Mouse (Mus musculus) left cerebral cortex, adult 2 months (tissue): Measurements from ENCODE around the gene Uba7. TPM values are rescaled to one million over a fixed set of nuclear protein-coding genes. Genes with fewer than 3 reads are reported as not detected.
"Not testable (repeated sequence)": the region's sequence is repeated elsewhere in the genome, so short reads cannot be mapped to it uniquely, and the experiment has no call there.

Experiments
- DNase-seq, 2 experiments: peaks; one replicate each; pipeline ENCODE4 v3.0.0; 2021 to 2022; ENCODE audit warnings: low spot score in 2 of 2, mixed read lengths in 1 of 2; ENCODE audit errors: extremely low spot score in 1 of 2
- H3K27ac ChIP-seq: fragments of 200-600 bp; 2 replicates; pipeline ENCODE4 v1.8.1; 2022
- H3K4me3 ChIP-seq: fragments of 200-600 bp; 2 replicates; pipeline ENCODE4 v1.8.1; 2022
- CTCF ChIP-seq: fragments of 200-600 bp; IDR thresholded peaks from 2 replicates; pipeline ENCODE4 v1.8.1; 2022; ENCODE audit warnings: antibody characterized with exemption, mild to moderate bottlenecking, moderate library complexity
- intact Hi-C: fragments of 180-260 bp; cut with DNase I; formaldehyde crosslinking; loops from one replicate; pipeline ENCODE4 v1.15.1; 2025
- total RNA-seq, 2 experiments: library from RNA; stranded (reverse); gene quantifications; 2 replicates each; pipeline ENCODE4 v1.2.3; 2021

Uba7 gene
- total RNA-seq, 2 experiments from 2014 or later: 2.6 to 3.8 TPM

- DNase-seq: no peak
- intact Hi-C loops: no loop called here
- TF ChIP-seq CTCF: no peak
- H3K4me3 ChIP-seq: no peak within 1 kb of the TSS
- no peak within 1 kb of the TSS for H3K27ac ChIP-seq
Observed at GRCm38 (mm10) chr9:107996049-107996448, 20.7 kb downstream of the Uba7 start, which contains the start of gene Gm20662. TSS of gene Gm20662 (plus strand) at chr9:107996349.

- intact Hi-C loops: no loop called here
- Histone ChIP-seq H3K27ac (peak within 1 kb of the TSS; percentile 99), H3K4me3 (peak within 1 kb of the TSS; percentile 75)
- DNase-seq: peak; percentile 100
- no peak for TF ChIP-seq CTCF
Observed at GRCm38 (mm10) chr9:108001922-108002770, 26.8 kb downstream of the Uba7 start, which contains the start of gene Ip6k1. TSS of gene Ip6k1 (plus strand) at chr9:108002501.

DNA sequence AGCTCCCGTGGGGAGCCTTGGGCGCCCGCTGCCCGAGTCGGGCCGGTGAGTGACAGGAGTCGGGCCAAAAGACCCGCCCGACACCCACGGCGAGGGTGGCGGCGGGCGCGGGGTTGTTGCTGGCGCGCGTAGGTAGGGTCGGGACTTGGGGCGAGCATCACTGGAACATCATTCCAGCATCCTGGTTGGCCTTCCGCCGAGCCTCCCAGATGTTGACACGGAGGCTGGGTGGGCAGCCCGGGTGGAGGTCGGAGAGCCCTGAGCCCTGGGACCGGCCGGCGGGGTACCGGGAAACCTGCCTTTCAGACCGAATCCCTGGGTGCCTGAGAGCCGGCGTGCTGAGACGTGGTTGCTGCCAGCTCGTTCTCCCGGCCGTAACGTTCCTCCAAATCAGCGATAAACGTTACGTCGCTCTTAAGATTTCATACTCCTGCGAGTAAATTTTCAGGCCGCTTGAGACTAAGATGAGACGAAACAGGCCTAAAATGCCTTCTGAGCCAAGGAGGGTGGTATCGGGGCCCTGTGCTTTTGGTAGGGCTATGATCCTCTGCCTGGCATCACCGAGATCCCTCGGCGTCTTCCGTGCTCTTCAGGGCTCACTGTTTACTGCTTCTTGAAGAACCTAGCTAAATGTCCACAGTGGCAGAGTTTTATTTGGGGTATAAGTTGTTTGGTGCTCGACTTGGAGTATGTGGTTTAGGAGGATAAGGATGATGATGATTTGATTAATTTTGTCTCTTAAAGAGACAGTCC lies 27.6 kb downstream of the Uba7 start:
- no peak for DNase-seq
- intact Hi-C loops: no loop called here

GRCm38 (mm10) chr9:108003531-108003890 lies 28.2 kb downstream of the Uba7 start:
- no peak for TF ChIP-seq CTCF
- Histone ChIP-seq H3K27ac (peak overlapping the region; percentile 99), H3K4me3 (peak overlapping the region; percentile 75)
- intact Hi-C loops: no loop called here
- no peak for DNase-seq

More for the DNA sequence above, 27.6 kb downstream of the Uba7 start:
- Histone ChIP-seq H3K4me3 (peak overlapping the region; percentile 75), H3K27ac (peak overlapping the region; percentile 99)
- no peak for TF ChIP-seq CTCF

GRCm38 (mm10) chr9:108008041-108008440 lies 32.7 kb downstream of the Uba7 start:
- TF ChIP-seq CTCF: no peak
- intact Hi-C loops: no loop called here
- Histone ChIP-seq H3K4me3 (no peak overlapping the region), H3K27ac (no peak overlapping the region)
- no peak for DNase-seq

DNA sequence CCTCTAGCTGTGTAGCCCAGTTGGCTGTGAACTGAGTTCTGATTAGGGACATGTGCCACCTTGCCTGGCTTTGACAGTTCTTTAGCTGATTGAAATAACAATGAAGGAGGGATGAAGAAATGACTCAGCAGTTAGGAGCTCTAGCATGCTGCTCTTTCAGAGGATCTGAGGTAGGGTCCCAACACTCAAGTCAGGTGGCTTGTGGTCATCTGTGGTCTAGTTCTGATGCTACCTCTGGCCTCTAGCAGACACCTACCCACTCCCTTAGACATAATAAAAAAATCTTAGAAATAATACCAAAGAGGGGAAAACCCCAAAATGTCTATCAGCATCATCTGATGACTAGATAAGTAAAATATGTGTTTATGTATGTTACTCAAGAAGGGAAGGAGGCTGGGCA lies 35.1 kb downstream of the Uba7 start:
- no peak for TF ChIP-seq CTCF
- intact Hi-C loops: no loop called here
- Histone ChIP-seq H3K4me3 (no peak overlapping the region), H3K27ac (no peak overlapping the region)
- no peak for DNase-seq

GRCm38 (mm10) chr9:108013577-108013976 lies 38.3 kb downstream of the Uba7 start:
- not testable (repeated sequence) for H3K4me3 ChIP-seq, H3K27ac ChIP-seq, DNase-seq
- intact Hi-C loops: loop anchor here (2.0 kb wide), 1 partner anchor 51 kb away; no protein-coding TSS in a partner anchor
- peak; percentile 13 for TF ChIP-seq CTCF

DNA sequence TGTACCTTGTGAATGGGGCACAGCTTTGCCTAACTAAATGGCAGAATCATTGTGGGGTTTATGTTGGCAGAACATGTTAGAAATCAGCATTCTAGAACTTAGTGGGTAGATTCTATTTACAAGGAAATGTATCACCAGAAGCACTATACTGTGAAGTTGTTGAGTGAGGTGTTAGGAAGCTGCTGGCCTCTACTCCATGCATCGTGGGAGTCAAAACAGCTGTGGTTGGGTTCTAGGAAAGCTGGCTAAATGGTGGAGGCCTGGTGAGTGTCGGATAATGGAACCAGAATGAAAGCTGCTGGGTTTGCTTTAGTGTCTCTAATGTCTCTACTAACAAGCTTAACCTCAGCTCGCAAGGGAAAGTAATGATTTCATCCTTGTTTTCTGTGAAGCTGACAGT lies 41.8 kb downstream of the Uba7 start:
- no peak for DNase-seq
- no peak overlapping the region for H3K27ac ChIP-seq
- intact Hi-C loops: no loop called here

DNA sequence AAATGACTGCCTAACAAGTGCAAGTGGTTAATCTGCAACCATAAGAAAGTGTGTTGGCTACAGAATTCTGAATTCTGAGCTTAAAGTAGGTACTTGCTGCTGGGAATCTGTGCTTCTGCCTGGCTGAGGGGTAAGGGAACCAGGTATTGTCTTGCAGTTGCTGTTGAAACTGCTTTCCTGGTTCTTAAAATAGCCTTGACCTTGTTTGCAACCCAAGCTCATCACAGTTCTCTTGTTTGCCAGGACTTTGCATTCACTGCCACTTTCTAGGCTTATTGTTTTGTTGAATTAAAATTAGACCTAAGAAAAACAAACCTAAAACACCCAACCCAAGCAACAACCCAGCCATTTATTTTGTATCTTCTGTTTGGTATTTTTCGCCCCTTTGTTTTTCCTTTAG lies 45.4 kb downstream of the Uba7 start:
- intact Hi-C loops: no loop called here
- no peak overlapping the region for H3K4me3 ChIP-seq
- TF ChIP-seq CTCF: no peak
- H3K27ac ChIP-seq: no peak overlapping the region; the same call in 1 of the 2 replicates
- no peak for DNase-seq

More for the DNA sequence above, 41.8 kb downstream of the Uba7 start:
- no peak overlapping the region for H3K4me3 ChIP-seq
- no peak for TF ChIP-seq CTCF

DNA sequence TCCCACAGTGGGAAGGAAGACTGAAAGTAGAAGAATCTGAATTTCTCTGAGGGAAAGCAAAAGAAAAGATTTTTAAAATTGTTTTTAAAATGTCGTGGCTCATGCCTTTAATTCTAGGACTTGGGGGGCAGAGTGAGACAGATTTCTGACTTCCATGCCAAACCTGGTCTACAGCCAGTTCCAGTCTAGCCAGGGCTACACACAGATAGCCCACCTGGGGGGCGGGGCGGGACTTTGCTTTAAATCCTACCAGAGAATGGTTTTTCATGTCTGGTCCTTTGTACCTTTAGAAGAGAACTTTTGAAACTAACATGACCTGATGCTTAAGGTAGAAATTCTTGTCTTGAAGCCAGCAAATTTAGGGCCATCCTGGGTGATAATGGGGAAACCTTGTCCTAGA lies 47.9 kb downstream of the Uba7 start:
- no peak overlapping the region for H3K27ac ChIP-seq
- no peak for TF ChIP-seq CTCF
- DNase-seq: no peak
- intact Hi-C loops: no loop called here
- H3K4me3 ChIP-seq: no peak overlapping the region

DNA sequence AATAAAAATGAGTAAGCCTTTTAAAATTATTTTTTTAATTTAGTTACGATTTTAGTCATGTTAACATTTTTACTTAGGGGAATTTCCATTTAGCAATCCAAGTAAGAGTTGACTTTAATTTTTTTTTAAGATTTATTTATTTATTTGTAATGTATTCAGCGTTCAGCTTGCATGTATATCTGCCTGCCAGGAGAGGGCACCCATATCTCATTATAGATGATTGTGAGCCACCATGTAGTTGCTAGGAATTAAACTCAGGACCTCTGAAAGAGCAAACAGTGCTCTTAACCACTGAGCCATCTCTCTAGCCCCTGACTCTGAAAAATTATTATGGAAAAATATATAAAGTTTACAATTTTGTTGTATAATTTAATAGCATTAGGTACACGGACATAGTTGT lies 51.3 kb downstream of the Uba7 start:
- intact Hi-C loops: no loop called here

GRCm38 (mm10) chr9:108027867-108028266 lies 52.6 kb downstream of the Uba7 start:
- DNase-seq: no peak
- TF ChIP-seq CTCF: peak; percentile 15
- Histone ChIP-seq H3K27ac (no peak overlapping the region), H3K4me3 (no peak overlapping the region)
- intact Hi-C loops: no loop called here

More for the DNA sequence above, 51.3 kb downstream of the Uba7 start:
- DNase-seq: no peak
- TF ChIP-seq CTCF: peak; percentile 33
- H3K4me3 ChIP-seq: no peak overlapping the region
- H3K27ac ChIP-seq: no peak overlapping the region
